Mouse (Mus musculus): ENCODE results near the gene Slc22a23.

Gene Slc22a23

GRCm38 (mm10) chr13:34185371-34185770 is 159.6 kb downstream of the Slc22a23 start:
- POLR2A ChIA-PET: no interaction called here
- CTCF ChIA-PET: no interaction called here

- CTCF ChIA-PET: interaction anchor here in 1 of 4 experiments (0.6 kb wide), 1 partner anchor 123 kb away, joined by 3 read pairs; no protein-coding TSS in a partner anchor
- POLR2A ChIA-PET: interaction anchor here in 2 of 4 experiments (0.6 to 3.5 kb wide), 8 partner anchors 18 to 150 kb away, joined by 3 to 16 read pairs (median 3); partner anchors contain the start of genes Psmg4 (in 1 of the 2) and Tubb2b (in 1 of the 2)
Measured at GRCm38 (mm10) chr13:34181624-34182023, 163.4 kb downstream of the Slc22a23 start.

- ChIA-PET CTCF (interaction anchor here in 1 of 4 experiments (0.7 kb wide), 1 partner anchor 8 kb away, joined by 3 read pairs; no protein-coding TSS in a partner anchor), POLR2A (interaction anchor here in 2 of 4 experiments (0.7 to 3.2 kb wide), 4 partner anchors 8 to 68 kb away, joined by 3 to 23 read pairs (median 8); partner anchors contain the start of gene Psmg4 (in 1 of the 2))
Measured at GRCm38 (mm10) chr13:34174025-34174424, 171.0 kb downstream of the Slc22a23 start.

- ChIA-PET CTCF (interaction anchor here (0.5 to 1.8 kb wide), 5 partner anchors 9 to 158 kb away, joined by 3 to 5 read pairs (median 4); no protein-coding TSS in a partner anchor), POLR2A (interaction anchor here (0.6 to 9.1 kb wide), 66 partner anchors 9 to 1576 kb away, joined by 3 to 129 read pairs (median 4); partner anchors contain the start of genes Tubb2b (in 4 of the 4), Serpinb6a (in 3 of the 4), Ripk1 (in 2 of the 4) and Slc22a23 (in 2 of the 4))
Measured at GRCm38 (mm10) chr13:34163304-34163975, 181.5 kb downstream of the Slc22a23 start.

- ChIA-PET CTCF (interaction anchor here in 3 of 4 experiments (0.6 to 1.8 kb wide), 7 partner anchors 8 to 206 kb away, joined by 3 to 6 read pairs (median 4); no protein-coding TSS in a partner anchor), POLR2A (interaction anchor here (0.6 to 9.1 kb wide), 71 partner anchors 8 to 1577 kb away, joined by 3 to 129 read pairs (median 4); partner anchors contain the start of genes Tubb2b (in 4 of the 4), Serpinb6a (in 3 of the 4), Bphl (in 2 of the 4) and Ripk1 (in 2 of the 4))
Measured at GRCm38 (mm10) chr13:34162491-34163303, 182.3 kb downstream of the Slc22a23 start, which contains the start of gene Psmg4. TSS of gene Psmg4 (plus strand) at chr13:34162964.

GRCm38 (mm10) chr13:34159926-34160325 is 185.1 kb downstream of the Slc22a23 start:
- CTCF ChIA-PET: no interaction called here

GRCm38 (mm10) chr13:34157596-34158157 is 187.3 kb downstream of the Slc22a23 start:
- CTCF ChIA-PET: no interaction called here
- POLR2A ChIA-PET: interaction anchor here in 2 of 4 experiments (0.9 to 15.7 kb wide), 9 partner anchors 8 to 367 kb away, joined by 3 to 550 read pairs (median 6); partner anchors contain the start of genes Tubb2b (in 2 of the 2), Bphl (in 1 of the 2), Ripk1 (in 1 of the 2) and Serpinb6a (in 1 of the 2)

More at GRCm38 (mm10) chr13:34159926-34160325, 185.1 kb downstream of the Slc22a23 start:
- POLR2A ChIA-PET: interaction anchor here in 2 of 4 experiments (4.4 to 9.1 kb wide), 2 partner anchors 29 to 31 kb away, joined by 73 to 129 read pairs; partner anchors contain the start of gene Tubb2b (in 2 of the 2)

GRCm38 (mm10) chr13:34156840-34157185 is 188.2 kb downstream of the Slc22a23 start:
- CTCF ChIA-PET: interaction anchor here in 3 of 4 experiments (0.5 to 2.0 kb wide), 6 partner anchors 10 to 216 kb away, joined by 3 to 7 read pairs (median 3); no protein-coding TSS in a partner anchor
- POLR2A ChIA-PET: interaction anchor here in 3 of 4 experiments (0.6 to 15.7 kb wide), 25 partner anchors 9 to 718 kb away, joined by 3 to 550 read pairs (median 4); partner anchors contain the start of genes Tubb2b (in 3 of the 3), Bphl (in 2 of the 3), Nqo2 (in 2 of the 3) and Prpf4b (in 2 of the 3)

GRCm38 (mm10) chr13:34156133-34156839 is 188.7 kb downstream of the Slc22a23 start:
- ChIA-PET POLR2A (interaction anchor here in 3 of 4 experiments (0.5 to 15.7 kb wide), 29 partner anchors 9 to 719 kb away, joined by 3 to 550 read pairs (median 4); partner anchors contain the start of genes Tubb2b (in 3 of the 3), Bphl (in 2 of the 3), Nqo2 (in 2 of the 3) and Prpf4b (in 2 of the 3)), CTCF (interaction anchor here in 3 of 4 experiments (0.5 to 2.0 kb wide), 7 partner anchors 9 to 215 kb away, joined by 3 to 11 read pairs (median 3); no protein-coding TSS in a partner anchor)

GRCm38 (mm10) chr13:34154931-34155272 is 190.1 kb downstream of the Slc22a23 start:
- CTCF ChIA-PET: interaction anchor here in 3 of 4 experiments (0.7 to 3.3 kb wide), 10 partner anchors 8 to 160 kb away, joined by 3 to 23 read pairs (median 5); partner anchors contain the start of genes Psmg4 (in 1 of the 3) and Tubb2b (in 1 of the 3)

GRCm38 (mm10) chr13:34154217-34154930 is 190.6 kb downstream of the Slc22a23 start:
- POLR2A ChIA-PET: interaction anchor here (0.6 to 15.7 kb wide), 40 partner anchors 8 to 269 kb away, joined by 3 to 550 read pairs (median 4); partner anchors contain the start of genes Psmg4 (in 4 of the 4), Tubb2b (in 3 of the 4), Bphl (in 1 of the 4) and Ripk1 (in 1 of the 4)

More at GRCm38 (mm10) chr13:34154931-34155272, 190.1 kb downstream of the Slc22a23 start:
- POLR2A ChIA-PET: interaction anchor here in 3 of 4 experiments (0.8 to 15.7 kb wide), 20 partner anchors 8 to 132 kb away, joined by 3 to 550 read pairs (median 6); partner anchors contain the start of genes Tubb2b (in 3 of the 3), Bphl (in 2 of the 3) and Psmg4 (in 1 of the 3)

GRCm38 (mm10) chr13:34153254-34154011 is 191.5 kb downstream of the Slc22a23 start:
- ChIA-PET CTCF (interaction anchor here (0.6 to 3.3 kb wide), 30 partner anchors 9 to 711 kb away, joined by 3 to 23 read pairs (median 4); partner anchors contain the start of genes Psmg4 (in 3 of the 4), Bphl (in 1 of the 4), Ripk1 (in 1 of the 4) and Serpinb6a (in 1 of the 4)), POLR2A (interaction anchor here (0.6 to 15.7 kb wide), 38 partner anchors 8 to 270 kb away, joined by 3 to 550 read pairs (median 4); partner anchors contain the start of genes Psmg4 (in 4 of the 4), Tubb2b (in 3 of the 4), Bphl (in 1 of the 4) and Ripk1 (in 1 of the 4))

More at GRCm38 (mm10) chr13:34154217-34154930, 190.6 kb downstream of the Slc22a23 start:
- CTCF ChIA-PET: interaction anchor here (0.6 to 3.3 kb wide), 31 partner anchors 8 to 1473 kb away, joined by 3 to 23 read pairs (median 4); partner anchors contain the start of genes Psmg4 (in 3 of the 4), Bphl (in 1 of the 4), Ripk1 (in 1 of the 4) and Serpinb6a (in 1 of the 4)

GRCm38 (mm10) chr13:34152695-34153094 is 192.3 kb downstream of the Slc22a23 start:
- POLR2A ChIA-PET: interaction anchor here (0.6 to 15.7 kb wide), 18 partner anchors 10 to 231 kb away, joined by 3 to 550 read pairs (median 11); partner anchors contain the start of genes Psmg4 (in 4 of the 4) and Tubb2b (in 3 of the 4)
- CTCF ChIA-PET: interaction anchor here in 3 of 4 experiments (0.6 to 3.3 kb wide), 7 partner anchors 21 to 710 kb away, joined by 3 to 23 read pairs (median 13); no protein-coding TSS in a partner anchor

GRCm38 (mm10) chr13:34151425-34151824 is 193.6 kb downstream of the Slc22a23 start:
- POLR2A ChIA-PET: interaction anchor here in 3 of 4 experiments (0.6 to 15.7 kb wide), 14 partner anchors 8 to 118 kb away, joined by 3 to 550 read pairs (median 20); partner anchors contain the start of genes Psmg4 (in 3 of the 3), Tubb2b (in 3 of the 3) and Bphl (in 1 of the 3)
- CTCF ChIA-PET: interaction anchor here in 1 of 4 experiments (2.5 kb wide), 1 partner anchor 19 kb away, joined by 8 read pairs; no protein-coding TSS in a partner anchor
